Mouse (Mus musculus) layer of hippocampus, postnatal 14 days (tissue): ENCODE results near the gene Cd5l. TPM values are rescaled to one million over a fixed set of nuclear protein-coding genes. Genes with fewer than 3 reads are reported as not detected.
"Not testable (repeated sequence)": the region's sequence is repeated elsewhere in the genome, so short reads cannot be mapped to it uniquely, and the experiment has no call there.

ENCODE experiments used
- DNase-seq, 2 experiments: peaks; one replicate each; pipeline ENCODE4 v3.0.0; 2021 to 2022; ENCODE audit warnings: low spot score in 2 of 2, mixed read lengths in 1 of 2
- long read RNA-seq, 2 experiments: library from polyadenylated mRNA; stranded (forward); transcript quantifications; one replicate each; pipeline ENCODE4 v2.0.0; 2021
- total RNA-seq, 2 experiments: library from RNA; stranded (reverse); gene quantifications; 2 replicates each; pipeline ENCODE4 v1.2.3; 2021

The Cd5l gene
- total RNA-seq: under 1 TPM; 0.16 to 0.19 TPM
- long read RNA-seq, experiment 1: 0 reads
- long read RNA-seq, experiment 2, partial matches to known transcripts: 0 of 1 reads
- long read RNA-seq, experiment 2, other reads (novel, unspliced or antisense): 0 of 1 reads

DNA sequence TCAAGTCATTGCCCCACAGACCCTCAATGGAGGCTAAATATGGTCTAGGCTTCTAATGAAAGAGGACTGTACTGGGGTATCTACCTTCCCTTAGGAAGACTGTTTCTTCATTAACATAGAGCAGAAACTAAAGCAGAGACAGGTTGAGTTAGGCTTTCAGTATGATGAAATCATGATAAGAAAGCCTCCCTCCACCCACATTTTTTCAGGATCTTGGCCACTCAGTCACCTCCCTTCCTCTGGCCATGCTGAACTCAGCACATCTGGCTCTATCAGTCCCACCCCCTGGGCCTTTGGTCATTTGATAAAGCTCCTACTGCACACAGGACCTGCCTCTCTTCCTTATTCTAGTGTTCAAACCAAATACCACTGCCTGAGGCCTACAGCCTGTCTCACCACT, at the start of gene Cd5l:
Gene Cd5l (plus strand): TSS at position 301 of the 400 bp plus-strand sequence.
- DNase-seq: no peak

DNA sequence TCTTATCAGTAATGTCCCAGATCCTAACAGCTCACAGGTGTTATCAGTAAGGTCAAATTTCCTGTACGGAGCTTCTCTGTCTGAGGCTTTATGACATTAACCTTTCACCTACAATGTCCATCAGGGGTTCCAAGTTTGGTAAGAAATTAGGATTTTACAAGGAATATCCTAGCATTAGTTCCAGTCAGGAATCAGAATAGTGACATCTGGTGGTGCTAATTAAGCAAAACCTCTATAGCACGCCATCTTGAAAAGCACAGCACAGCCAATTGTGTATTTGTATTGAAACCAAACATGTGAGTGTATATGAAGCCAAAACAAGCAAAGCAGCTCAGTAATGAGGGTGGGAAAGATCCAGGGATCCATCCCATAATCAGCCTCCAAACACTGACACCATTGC, 47.8 kb upstream of the Cd5l start:
- DNase-seq: no peak

DNA sequence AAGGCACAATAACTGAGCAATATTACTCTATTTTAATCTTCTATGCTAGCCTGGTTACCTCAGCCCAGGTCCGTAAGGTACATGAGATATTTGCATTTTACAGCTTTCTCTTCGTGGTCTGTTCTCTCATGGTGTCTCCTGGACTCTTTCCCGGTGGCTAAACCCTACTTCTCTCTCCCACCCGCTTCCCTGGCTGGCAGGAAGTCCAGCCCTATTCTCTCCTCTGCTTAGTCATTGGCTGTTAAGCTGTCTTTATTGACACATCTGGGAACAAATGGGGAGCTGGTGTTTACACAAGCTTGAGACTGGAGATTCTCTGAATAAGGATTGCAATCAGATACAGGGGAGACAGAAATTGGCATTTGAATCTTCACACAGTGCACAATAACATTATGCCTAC, 35.1 kb upstream of the Cd5l start:
- no peak for DNase-seq

DNA sequence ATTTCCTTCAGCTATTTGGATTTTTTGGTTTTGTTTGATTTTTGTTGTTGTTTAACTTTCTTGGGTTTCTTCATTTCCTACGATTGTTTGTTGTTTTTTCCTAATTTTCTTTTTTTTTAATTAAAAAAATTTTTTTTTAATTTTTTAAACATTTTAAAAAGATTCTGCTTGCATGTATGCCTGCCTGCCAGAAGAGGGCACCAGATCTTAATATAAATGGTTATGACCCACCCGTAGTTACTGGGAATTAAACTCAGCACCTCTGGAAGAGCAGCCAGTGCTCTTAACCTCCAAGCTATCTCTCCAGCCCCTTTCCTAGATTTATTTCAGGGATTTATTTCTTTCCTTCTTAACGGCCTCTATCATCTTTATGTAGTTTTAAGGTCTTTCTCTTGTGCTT, 33.9 kb upstream of the Cd5l start:
- peak in 1 of 2 experiments; percentile 5 for DNase-seq

DNA sequence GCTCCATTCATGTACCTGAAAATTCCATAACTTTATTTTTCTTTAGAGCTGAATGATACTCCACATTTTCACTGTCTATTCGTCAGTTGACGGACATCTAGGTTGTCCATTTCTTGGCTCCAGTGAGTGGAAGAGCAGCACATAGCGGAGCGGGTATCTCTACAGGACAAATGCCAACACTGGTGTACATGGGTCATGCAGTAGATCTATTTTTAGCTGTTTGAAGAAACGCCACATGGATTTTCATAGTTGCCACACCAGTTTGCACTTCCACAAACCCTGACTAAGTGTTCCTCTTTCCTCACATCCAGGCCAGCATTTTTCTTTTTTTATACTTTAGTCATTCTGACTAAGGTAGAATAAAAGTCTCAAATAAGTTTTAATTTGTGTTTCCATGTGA, 19.8 kb upstream of the Cd5l start:
- DNase-seq: no peak

DNA sequence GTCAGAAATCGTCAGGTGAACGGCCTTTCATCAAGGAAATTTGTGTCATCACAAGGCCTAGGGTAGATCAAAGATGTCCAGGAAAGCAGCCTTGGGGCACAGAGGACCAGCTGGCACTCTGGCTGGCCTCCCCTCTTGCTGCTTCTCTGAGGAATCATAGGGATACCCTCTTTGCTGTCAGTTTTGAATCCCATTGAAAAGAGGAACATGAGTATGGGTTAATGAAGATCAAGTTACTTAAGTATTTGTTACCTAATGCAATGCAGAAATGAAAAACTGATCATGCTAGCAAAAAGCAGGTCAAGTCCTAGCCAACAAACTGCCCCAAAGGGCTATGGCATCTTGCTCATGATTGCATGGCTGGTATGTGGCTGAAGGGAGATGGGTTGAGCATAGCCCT, 6.7 kb upstream of the Cd5l start:
- not testable (repeated sequence) for DNase-seq

DNA sequence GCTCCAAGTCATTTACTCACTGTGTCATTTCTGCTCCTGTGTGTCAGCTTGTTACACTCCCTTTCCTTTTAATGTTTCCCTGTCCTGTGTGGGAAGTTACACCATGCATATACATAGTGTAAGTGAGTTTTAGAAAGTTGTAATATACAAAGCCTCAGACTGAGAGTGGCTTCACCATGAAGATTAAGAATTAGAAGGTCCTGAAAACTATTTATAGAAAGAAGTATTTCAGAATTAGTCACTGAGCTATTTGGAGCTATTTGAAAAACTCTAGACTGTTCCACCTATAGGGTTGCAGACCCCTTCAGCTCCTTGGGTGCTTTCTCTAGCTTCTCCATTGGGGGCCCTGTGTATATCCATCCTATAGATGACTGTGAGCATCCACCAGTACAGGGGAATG, 1.5 kb downstream of the Cd5l start:
- no peak for DNase-seq

DNA sequence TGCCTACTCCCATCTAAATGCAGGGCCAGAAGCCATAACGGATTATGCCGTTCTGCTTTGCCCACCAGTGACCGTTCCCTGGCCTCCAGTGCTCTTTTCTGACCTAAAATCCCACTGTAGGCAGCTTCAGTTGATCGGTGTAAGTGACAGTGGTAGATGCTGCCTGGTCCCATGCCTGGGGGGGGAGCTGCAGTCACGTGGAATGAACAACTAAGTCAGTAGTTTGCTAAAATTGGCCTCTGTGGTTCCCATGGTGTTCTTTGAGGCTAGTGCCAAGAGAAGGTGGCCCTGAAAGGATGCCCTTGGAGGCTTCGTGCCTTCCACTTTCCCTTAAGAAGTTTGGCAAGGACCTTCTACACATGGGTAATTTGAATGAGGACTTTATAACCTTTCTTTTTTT, 2.8 kb downstream of the Cd5l start:
- peak in 1 of 2 experiments; percentile 29 for DNase-seq

DNA sequence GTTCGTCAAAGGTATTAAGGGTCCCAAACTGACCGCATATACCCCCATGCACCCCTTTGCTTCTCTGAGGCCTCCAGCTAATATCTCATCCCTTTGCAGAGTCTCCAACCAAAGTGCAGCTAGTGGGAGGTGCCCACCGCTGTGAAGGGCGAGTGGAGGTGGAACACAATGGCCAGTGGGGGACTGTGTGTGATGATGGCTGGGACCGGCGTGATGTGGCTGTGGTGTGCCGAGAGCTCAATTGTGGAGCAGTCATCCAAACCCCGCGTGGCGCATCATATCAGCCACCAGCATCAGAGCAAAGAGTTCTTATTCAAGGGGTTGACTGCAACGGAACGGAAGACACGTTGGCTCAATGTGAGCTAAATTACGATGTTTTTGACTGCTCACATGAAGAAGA, 8.0 kb downstream of the Cd5l start:
- DNase-seq: no peak

DNA sequence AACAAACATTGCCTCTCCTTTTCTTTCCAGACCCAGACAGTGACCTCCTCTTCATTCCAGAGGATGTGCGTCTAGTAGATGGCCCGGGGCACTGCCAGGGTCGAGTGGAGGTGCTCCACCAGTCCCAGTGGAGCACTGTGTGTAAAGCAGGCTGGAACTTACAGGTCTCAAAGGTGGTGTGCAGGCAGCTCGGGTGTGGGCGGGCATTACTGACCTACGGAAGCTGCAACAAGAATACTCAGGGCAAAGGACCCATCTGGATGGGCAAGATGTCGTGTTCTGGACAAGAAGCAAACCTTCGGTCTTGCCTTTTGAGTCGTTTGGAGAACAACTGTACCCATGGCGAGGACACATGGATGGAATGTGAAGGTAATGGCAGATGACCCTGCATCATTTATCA, 9.8 kb downstream of the Cd5l start:
- DNase-seq: no peak

DNA sequence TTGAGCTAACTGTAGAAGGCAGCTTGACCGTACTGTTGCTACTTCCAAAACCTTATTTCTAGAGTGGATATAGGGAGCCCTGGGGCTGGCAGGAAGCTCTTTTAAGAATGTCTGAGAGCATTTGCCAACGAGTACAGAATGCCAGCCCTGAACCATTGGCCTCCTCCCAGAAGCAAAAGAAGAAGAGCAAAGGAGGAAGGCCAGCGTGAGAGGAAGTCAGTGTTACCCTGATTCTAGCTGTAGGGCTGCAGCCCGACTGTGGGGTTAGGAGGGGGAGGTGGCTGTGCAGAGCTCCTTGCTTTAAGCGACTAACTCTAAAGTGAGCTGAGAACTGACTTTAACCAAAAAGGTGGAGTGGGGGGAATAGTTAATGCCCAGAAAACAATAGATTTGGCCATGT, 11.5 kb downstream of the Cd5l start:
- peak in 1 of 2 experiments; percentile 6 for DNase-seq

DNA sequence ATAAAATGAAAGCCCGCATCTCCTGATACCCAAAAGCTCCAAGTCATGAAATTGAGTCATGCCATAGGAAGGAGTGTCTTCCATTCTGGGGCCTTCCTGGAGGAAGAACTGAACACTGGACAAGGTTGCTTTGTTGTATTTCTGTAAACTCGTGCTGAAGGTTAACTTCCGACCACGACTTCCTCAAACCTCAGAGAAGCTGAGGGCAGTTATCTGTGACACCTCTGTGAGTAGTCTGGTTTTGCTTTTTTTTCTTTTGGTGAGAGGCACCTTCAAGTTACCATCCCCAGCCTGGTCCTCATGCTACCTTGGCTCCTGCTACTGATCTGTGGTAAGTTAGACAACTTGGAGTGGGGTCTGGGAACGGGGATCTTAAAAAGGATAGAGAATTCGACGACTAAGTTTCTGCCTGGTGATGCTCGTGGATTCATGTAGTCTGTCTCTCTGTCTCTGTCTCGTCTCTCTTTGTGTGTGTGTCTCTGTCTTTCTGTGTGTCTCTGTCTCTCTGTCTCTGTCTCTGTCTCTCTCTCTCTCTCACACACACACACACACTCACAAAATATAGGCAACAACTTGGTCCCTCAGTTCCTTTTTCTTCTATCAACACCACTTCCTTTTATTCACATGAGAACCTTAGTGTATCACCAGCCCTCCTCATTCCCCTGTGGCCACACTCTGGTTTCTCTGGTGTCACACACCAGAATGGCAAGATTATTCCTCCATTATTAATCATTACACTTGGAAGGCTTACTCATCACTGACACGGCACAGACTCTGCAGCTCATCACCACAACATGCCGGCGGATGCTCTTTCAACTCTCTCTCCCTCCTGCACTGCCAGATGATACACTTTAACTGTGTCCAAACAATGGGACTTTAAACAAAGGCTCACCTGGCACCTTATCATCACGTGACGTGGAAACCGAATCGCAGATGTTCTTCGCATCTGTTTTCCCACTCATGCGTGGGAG, 18.8 kb downstream of the Cd5l start, which contains the start of gene Fcrl1:
Gene Fcrl1 (plus strand): TSS at position 193 of the 971 bp plus-strand sequence.
- no peak for DNase-seq

DNA sequence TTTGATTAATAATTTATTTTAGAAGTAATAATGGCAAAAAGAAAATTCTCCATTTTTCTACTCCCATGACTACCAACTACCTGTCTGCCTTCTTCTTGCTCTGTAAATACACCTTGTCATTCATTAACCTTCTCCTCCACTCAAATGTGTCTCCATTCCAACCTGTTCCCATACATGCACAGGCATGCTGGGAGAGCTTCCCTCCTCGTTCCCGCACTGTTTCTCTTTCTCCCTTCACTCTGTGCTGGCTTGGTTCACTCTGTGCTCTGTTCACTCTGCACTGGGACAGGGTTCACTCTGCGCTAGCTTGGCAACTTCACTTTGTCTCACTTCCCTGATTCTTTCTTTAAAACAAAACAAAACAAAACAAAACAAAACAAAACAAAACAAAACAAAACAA, 19.5 kb downstream of the Cd5l start:
- DNase-seq: no peak

DNA sequence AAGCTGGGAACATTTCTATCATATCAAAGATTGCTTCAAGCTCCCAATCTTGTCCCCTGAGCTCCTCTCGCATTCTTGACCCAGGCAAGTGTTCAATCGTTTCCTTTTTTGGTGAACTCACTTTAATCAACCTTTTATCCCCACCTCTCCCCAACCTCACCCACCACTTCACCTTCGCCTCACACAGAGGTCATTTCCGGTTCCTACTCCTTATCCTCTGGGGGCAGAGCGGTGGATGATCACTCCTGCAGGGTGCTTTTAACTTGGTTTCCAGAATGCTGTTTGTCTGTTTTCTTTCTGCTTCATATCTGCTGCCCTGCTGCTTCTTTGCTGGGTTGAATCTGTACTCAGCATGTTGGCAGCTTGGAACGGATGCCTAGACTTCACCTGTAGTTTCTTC, 20.0 kb downstream of the Cd5l start:
- no peak for DNase-seq

DNA sequence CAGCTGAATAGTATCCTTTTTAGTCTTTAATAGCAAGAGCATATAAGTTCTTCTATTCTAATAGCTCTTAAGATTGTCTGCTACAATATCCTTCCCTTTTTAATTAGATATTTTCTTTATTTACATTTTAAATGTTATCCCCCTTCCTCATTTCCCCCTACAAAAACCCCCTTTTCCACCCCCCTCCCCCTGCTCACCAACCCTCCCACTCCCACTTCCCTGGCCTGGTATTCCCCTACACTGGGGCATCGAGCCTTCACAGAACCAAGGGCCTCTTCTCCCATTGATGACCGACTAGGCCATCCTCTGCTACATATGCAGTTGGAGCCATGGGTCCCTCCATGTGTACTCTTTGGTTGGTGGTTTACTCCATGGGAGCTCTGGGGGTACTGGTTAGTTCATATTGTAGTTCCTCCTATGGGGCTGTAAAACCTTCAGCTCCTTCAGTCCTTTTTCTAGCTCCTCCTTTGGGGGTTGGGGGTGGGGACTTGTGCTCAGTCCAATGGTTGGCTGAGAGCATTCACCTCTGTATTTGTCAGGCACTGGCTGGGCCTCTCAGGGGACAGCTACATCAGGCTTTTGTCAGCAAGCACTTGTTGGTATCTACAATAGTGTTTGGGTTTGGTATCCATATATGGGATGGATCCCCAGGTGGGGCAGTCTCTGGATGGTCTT, 22.1 kb downstream of the Cd5l start:
- not testable (repeated sequence) for DNase-seq

DNA sequence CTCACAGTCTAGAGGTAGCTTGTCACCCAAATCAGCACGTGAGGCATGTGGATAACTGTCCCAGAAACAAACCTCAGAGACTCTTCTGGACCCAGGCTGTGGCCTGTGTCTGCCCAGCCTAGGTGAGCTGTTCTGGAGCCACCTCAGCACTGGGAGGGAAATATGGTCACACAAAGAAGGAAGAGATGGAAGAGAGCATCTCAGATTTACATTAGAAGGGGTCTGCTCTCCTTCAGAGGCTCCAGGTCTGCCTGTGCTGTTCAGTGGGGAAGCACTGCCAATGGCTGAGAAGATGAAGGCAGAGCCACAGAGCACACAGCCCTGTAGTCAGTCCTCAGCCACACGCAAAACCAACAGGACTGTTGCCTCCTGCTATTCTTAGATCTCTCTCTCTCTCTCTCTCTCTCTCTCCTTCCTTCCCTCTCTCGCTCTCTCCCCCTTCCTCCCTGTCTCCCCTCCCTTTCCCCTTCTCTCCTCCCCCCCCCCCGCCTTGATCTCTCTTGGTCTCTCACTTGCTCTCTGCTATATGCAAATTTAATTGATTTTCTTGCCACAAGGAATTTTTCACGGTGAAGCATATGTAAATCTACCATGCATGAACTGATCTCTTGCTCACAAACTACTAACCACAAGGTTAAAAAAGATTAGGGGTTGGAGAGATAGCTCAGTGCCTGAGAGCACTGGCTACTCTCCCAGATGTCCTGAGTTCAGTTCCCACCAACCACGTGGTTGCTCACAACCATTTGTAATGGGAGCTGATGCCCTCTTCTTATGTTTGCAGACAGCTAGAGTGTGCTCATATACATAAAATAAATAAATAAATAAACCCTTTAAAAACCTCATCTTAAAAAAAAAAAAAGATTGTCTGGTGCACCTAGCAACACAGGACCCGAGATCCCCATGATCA, 24.4 kb downstream of the Cd5l start:
- no peak for DNase-seq

DNA sequence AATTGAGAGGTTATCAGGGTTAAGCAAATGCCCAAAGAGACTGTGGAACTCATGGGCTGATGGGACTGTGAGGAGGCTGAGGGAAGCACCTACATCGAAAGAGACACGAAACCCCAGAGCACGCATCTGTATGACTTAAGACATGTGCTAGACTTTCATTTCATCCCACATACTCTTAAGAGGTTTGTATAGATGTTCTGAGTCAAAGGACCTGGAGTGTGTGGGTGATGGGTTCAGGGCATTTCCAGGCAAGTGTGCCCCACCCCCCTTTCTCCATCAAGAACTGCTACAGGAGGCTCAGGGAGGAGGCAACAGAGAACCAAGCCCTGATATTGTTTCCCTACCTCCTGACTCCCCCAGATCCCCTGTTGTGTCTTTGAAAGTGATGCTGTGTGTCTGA, 25.6 kb downstream of the Cd5l start:
- DNase-seq: no peak

DNA sequence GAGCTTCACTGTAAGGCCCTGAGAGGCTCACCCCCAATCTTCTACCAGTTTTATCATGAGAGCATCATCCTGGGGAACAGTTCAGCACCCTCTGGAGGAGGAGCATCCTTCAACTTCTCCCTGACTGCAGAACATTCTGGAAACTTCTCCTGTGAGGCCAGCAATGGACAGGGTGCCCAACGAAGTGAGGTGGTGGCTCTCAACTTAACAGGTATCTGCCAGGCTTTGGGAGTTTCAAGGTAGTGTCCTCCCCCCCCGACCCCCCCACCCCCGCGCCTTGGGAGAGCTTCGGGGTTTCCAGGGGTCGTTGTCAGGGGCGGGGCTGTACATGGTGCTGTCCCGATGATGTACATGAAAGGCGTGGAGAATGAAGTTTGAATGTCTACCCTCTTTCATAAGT, 27.4 kb downstream of the Cd5l start:
- no peak for DNase-seq

DNA sequence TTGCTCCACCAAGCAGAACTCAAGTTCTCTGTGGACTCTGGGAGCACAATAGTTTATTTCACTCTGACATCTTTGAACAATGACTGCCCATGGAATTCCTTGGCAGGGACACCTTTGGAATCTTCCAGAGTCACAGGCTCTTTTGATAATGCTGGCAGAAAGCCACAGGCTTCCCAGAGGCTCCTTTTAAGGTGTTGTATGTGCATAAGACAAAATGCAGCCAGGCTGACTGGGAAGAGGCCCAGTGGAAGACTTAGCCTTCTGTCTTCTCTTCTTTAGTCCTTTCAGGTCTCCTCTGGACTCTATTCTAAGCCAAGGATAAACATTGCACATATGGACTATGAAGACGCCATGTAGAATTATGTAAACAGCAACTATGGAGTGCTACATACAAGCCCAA, 33.3 kb downstream of the Cd5l start:
- DNase-seq: no peak

DNA sequence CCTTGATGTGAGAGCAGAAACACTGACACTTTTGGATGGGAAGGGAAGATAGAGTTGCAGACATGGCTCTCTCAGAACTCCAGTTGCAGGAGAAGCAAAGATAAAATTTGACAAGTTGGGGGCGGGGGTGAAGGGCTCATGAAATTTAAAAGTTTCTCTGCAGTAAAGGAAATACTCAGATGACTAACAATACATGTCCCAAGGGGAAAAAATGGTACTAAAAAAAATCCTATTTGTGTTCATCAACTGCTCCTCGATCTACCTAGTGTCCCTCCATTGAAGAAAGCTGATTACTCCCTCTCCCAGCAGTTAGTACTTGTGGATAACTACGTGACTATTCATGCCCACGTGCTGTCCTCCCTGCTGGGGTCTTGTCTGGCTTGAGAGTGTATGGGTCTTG, 41.1 kb downstream of the Cd5l start:
- DNase-seq: no peak

DNA sequence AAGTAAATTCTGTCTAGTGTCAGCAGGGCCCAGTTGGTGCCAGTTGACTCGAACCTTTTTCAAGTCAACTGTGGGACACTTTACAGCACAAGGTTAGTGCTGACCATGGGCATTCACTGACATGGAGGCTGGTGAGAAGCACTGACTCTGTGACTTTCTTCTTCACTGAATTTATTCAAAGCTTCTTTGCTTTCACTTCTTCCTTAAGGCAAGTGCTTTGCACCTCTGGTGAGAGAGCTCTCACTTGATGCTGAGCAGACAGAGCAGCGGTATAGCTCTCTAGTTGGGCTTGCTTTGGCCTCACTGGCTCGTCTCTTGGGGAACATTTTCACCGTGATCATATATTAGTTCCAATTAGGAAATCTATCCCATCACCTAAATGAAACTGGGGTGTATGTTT, 42.2 kb downstream of the Cd5l start:
- DNase-seq: no peak
